Mouse (Mus musculus): Measurements from ENCODE around the gene 4930469K13Rik. TPM values are rescaled to one million over a fixed set of nuclear protein-coding genes. Genes with fewer than 3 reads are reported as not detected.
A peak's percentile ranks its signal among the peaks of the same experiment; 100 is the strongest.

The 4930469K13Rik gene
- polyA plus RNA-seq, 1 experiment from 2014 or later, result not detected

DNA sequence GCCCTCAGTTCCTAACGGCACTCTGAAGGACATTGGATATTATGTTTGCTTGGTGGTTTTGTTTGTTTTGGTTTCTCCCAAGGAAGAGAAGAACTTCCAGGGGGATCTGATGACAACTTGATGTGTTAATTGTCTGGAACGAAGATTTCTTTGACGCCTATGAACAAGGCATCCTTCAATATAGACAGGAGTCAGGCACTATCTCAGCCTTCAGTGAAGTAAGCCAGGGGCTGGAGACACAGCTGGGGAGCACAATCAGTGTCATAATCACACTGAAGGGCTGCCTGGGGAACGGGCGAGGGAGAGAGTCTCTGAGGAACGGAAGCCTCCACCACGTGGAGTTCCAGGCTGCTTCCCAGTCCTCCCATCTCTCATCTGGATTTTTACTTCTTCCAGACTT lies 26.5 kb upstream of the 4930469K13Rik start:
- DNase-seq (ENCODE audit: low spot score), result no peak
- WGBS, result 37% methylated on average over 7 of the region's 7 CpGs

GRCm38 (mm10) chr11:34123147-34123546 lies 24.8 kb upstream of the 4930469K13Rik start:
- H3K4me2 ChIP-seq (replicated peaks; ENCODE audit: low read depth, low read length), result no peak overlapping the region
- DNase-seq (ENCODE audit: low spot score), result peak; percentile 65
- 14% methylated on average over 2 of the region's 2 CpGs for WGBS

More for the DNA sequence above, 26.5 kb upstream of the 4930469K13Rik start:
- H3K4me3 ChIP-seq (ENCODE audit: low read depth, low read length), result no peak overlapping the region
- H3K27me3 ChIP-seq (replicated peaks; ENCODE audit: insufficient read depth, low read length), result no peaks in the 10 kb centered on the region
- no peak for ATAC-seq
- H3K36me3 ChIP-seq (ENCODE audit: insufficient read depth, low read length), result no peaks in the 10 kb centered on the region
- no peak overlapping the region for H3K9ac ChIP-seq (replicated peaks; ENCODE audit: low read depth)
- no peak overlapping the region for H3K4me2 ChIP-seq (replicated peaks; ENCODE audit: low read depth, low read length)
- H3K27ac ChIP-seq (ENCODE audit: low read length), result no peak overlapping the region
- TF ChIP-seq CTCF (IDR thresholded peaks at IDR 0.05) (no peak), EP300 (IDR thresholded peaks at IDR 0.05) (no peak)
- no peaks in the 10 kb centered on the region for H3K9me3 ChIP-seq (ENCODE audit: low read length)
- no peaks in the 10 kb centered on the region for H3K4me1 ChIP-seq (ENCODE audit: insufficient read depth, low read depth, low read length)

GRCm38 (mm10) chr11:34118319-34118718 lies 20.0 kb upstream of the 4930469K13Rik start:
- Histone ChIP-seq H3K36me3 (ENCODE audit: insufficient read depth, low read length) (no peaks in the 10 kb centered on the region), H3K4me1 (ENCODE audit: insufficient read depth, low read depth, low read length) (no peaks in the 10 kb centered on the region), H3K9me3 (ENCODE audit: low read length) (no peaks in the 10 kb centered on the region), H3K4me3 (ENCODE audit: low read depth, low read length) (no peak overlapping the region), H3K4me2 (replicated peaks; ENCODE audit: low read depth, low read length) (no peak overlapping the region), H3K9ac (replicated peaks; ENCODE audit: low read depth) (no peak overlapping the region), H3K27me3 (replicated peaks; ENCODE audit: insufficient read depth, low read length) (no peaks in the 10 kb centered on the region), H3K27ac (ENCODE audit: low read length) (no peak overlapping the region)
- 86% methylated on average over 3 of the region's 3 CpGs for WGBS
- no peak for DNase-seq (ENCODE audit: low spot score)
- TF ChIP-seq EP300 (IDR thresholded peaks at IDR 0.05) (no peak), CTCF (IDR thresholded peaks at IDR 0.05) (no peak)
- ATAC-seq, result no peak

More at GRCm38 (mm10) chr11:34123147-34123546, 24.8 kb upstream of the 4930469K13Rik start:
- H3K9me3 ChIP-seq (ENCODE audit: low read length), result no peaks in the 10 kb centered on the region
- H3K4me1 ChIP-seq (ENCODE audit: insufficient read depth, low read depth, low read length), result no peaks in the 10 kb centered on the region
- no peaks in the 10 kb centered on the region for H3K27me3 ChIP-seq (replicated peaks; ENCODE audit: insufficient read depth, low read length)
- no peak overlapping the region for H3K27ac ChIP-seq (ENCODE audit: low read length)
- no peaks in the 10 kb centered on the region for H3K36me3 ChIP-seq (ENCODE audit: insufficient read depth, low read length)
- H3K9ac ChIP-seq (replicated peaks; ENCODE audit: low read depth), result no peak overlapping the region
- TF ChIP-seq EP300 (IDR thresholded peaks at IDR 0.05) (no peak), CTCF (IDR thresholded peaks at IDR 0.05) (peak; percentile 78)
- no peak overlapping the region for H3K4me3 ChIP-seq (ENCODE audit: low read depth, low read length)
- ATAC-seq, result no peak; the same call in 1 of the 2 replicates

DNA sequence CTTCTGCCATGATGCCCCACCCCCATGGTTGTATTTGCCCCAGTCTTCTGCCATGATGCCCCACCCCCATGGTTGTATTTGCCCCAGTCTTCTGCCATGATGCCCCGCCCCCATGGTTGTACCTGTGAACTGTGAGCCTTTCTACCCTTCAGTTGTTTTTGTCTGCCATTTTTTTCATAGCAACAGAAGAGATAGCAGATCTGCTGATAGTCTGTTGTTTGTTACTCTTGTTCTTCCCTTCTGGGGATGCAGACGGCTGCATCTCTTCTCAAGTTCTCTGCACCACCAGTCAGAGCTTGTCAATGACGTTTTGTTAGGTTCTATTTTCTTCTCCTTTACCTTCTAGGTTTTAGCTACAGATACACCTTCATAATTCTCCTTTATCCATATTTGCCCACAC lies 19.2 kb upstream of the 4930469K13Rik start:
- DNase-seq (ENCODE audit: low spot score), result no peak
- Histone ChIP-seq H3K4me3 (ENCODE audit: low read depth, low read length) (no peak overlapping the region), H3K9ac (replicated peaks; ENCODE audit: low read depth) (no peak overlapping the region), H3K27ac (ENCODE audit: low read length) (no peak overlapping the region), H3K36me3 (ENCODE audit: insufficient read depth, low read length) (no peaks in the 10 kb centered on the region), H3K4me1 (ENCODE audit: insufficient read depth, low read depth, low read length) (no peaks in the 10 kb centered on the region), H3K4me2 (replicated peaks; ENCODE audit: low read depth, low read length) (no peak overlapping the region), H3K27me3 (replicated peaks; ENCODE audit: insufficient read depth, low read length) (no peaks in the 10 kb centered on the region), H3K9me3 (ENCODE audit: low read length) (no peaks in the 10 kb centered on the region)
- ATAC-seq, result no peak
- no peak for TF ChIP-seq CTCF (IDR thresholded peaks at IDR 0.05)
- TF ChIP-seq EP300 (IDR thresholded peaks at IDR 0.05), result no peak
- WGBS, result 81% methylated on average over 3 of the region's 3 CpGs

DNA sequence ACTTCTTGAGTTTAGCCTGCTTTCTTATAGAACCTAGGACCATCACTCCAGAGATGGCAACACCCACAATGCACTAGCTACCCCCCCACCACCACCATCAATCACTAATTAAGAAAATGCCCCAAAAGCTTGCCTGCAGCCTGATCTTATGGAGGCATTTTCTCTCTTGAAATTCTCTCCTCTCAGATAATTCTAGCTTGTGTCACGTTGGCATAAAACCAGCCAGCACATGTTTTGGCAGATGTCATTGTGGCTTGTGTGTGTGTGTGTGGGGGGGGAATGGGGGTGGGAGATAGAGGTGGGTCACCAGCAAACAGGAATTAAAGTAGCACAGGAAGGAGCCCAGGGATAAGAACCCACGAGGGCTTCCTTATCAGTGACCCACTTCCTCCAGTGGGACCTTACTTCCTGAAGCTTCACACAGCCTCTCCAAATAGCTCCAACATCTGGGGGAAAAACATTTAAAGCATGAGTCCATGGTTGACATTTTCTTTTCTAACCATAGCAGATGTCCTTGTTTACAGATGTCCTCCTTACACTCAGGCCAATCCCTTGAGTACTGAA lies 18.3 kb upstream of the 4930469K13Rik start:
- Histone ChIP-seq H3K36me3 (ENCODE audit: insufficient read depth, low read length) (no peaks in the 10 kb centered on the region), H3K4me1 (ENCODE audit: insufficient read depth, low read depth, low read length) (no peaks in the 10 kb centered on the region), H3K27ac (ENCODE audit: low read length) (no peak overlapping the region), H3K27me3 (replicated peaks; ENCODE audit: insufficient read depth, low read length) (no peaks in the 10 kb centered on the region), H3K4me2 (replicated peaks; ENCODE audit: low read depth, low read length) (no peak overlapping the region), H3K4me3 (ENCODE audit: low read depth, low read length) (no peak overlapping the region), H3K9ac (replicated peaks; ENCODE audit: low read depth) (no peak overlapping the region), H3K9me3 (ENCODE audit: low read length) (no peaks in the 10 kb centered on the region)
- 25% methylated on average over 2 of the region's 2 CpGs for WGBS
- DNase-seq (ENCODE audit: low spot score) (no peak), ATAC-seq (peak; percentile 41)
- TF ChIP-seq EP300 (IDR thresholded peaks at IDR 0.05) (no peak), CTCF (IDR thresholded peaks at IDR 0.05) (no peak)

- no peak for DNase-seq (ENCODE audit: low spot score)
- Histone ChIP-seq H3K4me1 (ENCODE audit: insufficient read depth, low read depth, low read length) (no peaks in the 10 kb centered on the region), H3K27me3 (replicated peaks; ENCODE audit: insufficient read depth, low read length) (no peaks in the 10 kb centered on the region), H3K9me3 (ENCODE audit: low read length) (no peaks in the 10 kb centered on the region), H3K4me2 (replicated peaks; ENCODE audit: low read depth, low read length) (no peak overlapping the region), H3K9ac (replicated peaks; ENCODE audit: low read depth) (no peak overlapping the region), H3K27ac (ENCODE audit: low read length) (no peak overlapping the region), H3K36me3 (ENCODE audit: insufficient read depth, low read length) (no peaks in the 10 kb centered on the region), H3K4me3 (ENCODE audit: low read depth, low read length) (no peak overlapping the region)
- ATAC-seq, result no peak
- TF ChIP-seq EP300 (IDR thresholded peaks at IDR 0.05) (no peak), CTCF (IDR thresholded peaks at IDR 0.05) (no peak)
- 57% methylated on average over 2 of the region's 2 CpGs for WGBS
These were observed 15.4 kb upstream of the 4930469K13Rik start for GRCm38 (mm10) chr11:34113760-34114159.
